Mouse (Mus musculus) spleen, embryonic (tissue): ENCODE measurements around the gene Kcnq1.

ENCODE experiments used
- CTCF ChIA-PET: fragments of 350-600 bp; sonication (Branson Sonifier 250); formaldehyde crosslinking; loops from one replicate; lab custom pipeline; 2022; lab: Charles Lee

Gene Kcnq1

DNA sequence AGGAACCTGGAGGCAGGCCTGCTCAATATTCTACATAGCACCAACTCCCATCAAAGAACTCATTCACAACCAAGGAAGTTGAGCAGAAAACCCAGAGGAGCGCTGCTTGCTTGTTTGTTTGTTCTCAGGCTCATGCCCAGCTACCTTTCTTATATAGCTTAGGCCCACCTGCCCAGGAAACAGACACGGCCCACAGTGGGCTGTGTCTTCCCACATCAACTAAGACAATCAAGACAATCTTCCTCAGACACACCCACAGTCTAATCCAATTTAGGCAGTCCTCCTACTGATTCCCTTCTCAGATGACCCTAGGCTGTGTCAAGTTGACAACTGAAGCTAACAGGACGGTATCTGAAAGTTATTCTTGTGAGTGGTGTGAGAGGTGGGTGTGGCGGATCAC, at the start of gene Kcnq1:
Gene Kcnq1, plus strand, starts transcription at position 301 of the 400 bp plus-strand sequence.
- CTCF ChIA-PET = no interaction called here

- CTCF ChIA-PET = no interaction called here
These were observed 49.1 kb upstream of the Kcnq1 start for GRCm38 (mm10) chr7:143057023-143057422.

- CTCF ChIA-PET = no interaction called here
These were observed 48.4 kb upstream of the Kcnq1 start for GRCm38 (mm10) chr7:143057667-143058220.

GRCm38 (mm10) chr7:143058221-143058697, 47.9 kb upstream of the Kcnq1 start:
- CTCF ChIA-PET = no interaction called here

DNA sequence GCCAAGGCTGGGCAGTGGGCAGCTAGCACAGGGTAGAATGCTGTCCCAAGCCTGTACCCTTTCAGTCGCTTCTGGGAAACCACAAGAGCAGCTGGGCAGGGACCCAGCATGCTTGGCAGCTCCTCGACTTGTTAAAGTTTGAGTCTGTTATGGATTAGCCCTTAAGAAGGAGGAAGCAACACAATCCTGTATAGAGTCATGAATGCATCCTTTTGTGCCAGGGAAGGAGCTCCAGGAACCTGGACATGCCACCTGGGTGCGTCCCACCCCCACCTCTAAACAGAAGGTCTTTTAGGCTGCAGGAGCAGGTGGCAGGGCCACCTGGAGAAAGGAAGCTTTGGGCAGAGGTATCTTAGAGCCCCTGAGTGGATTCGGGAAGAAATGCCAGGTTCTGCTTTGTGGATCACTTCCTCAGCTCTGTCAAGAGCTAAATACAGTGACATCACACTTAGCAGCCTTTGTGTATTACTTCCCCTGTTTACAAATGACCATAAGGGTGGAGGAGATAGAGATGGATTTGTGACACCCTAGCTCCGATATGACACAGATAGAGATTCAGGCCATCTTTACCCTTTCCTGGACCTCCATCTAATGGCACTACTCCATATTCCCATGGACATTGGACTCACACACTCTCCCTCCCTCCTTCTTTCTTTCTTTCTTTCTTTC, 46.8 kb upstream of the Kcnq1 start:
- CTCF ChIA-PET = interaction anchor here (0.9 kb wide), 1 partner anchor 9 kb away, joined by 4 read pairs; no protein-coding TSS in a partner anchor

- CTCF ChIA-PET = interaction anchor here (0.6 kb wide), 1 partner anchor 947 kb away, joined by 4 read pairs; no protein-coding TSS in a partner anchor
These were observed 43.5 kb upstream of the Kcnq1 start for GRCm38 (mm10) chr7:143062704-143063103.

- CTCF ChIA-PET = no interaction called here
These were observed 41.9 kb upstream of the Kcnq1 start for GRCm38 (mm10) chr7:143064226-143064625.

GRCm38 (mm10) chr7:143065692-143066091, 40.5 kb upstream of the Kcnq1 start:
- CTCF ChIA-PET = no interaction called here

DNA sequence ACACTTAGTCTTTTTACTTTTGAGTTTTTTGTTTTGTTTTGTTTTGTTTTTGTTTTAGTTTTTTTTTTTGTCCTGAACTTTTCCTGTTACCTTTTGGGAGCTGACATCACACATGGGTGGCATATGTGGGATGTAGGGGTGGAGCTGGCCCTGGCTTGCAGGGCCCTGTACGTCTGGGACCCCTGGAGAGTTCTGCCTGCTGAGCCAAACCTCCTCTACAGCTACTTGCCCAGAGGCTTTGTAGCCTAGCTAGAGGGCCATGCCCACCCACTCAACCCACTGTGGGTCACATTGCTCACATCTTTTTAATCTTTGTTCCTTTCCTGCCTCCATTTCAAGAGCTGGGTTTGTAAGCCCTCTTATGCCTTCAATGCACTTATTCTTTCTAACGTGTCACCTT, 38.7 kb upstream of the Kcnq1 start:
- CTCF ChIA-PET = interaction anchor here (0.8 kb wide), 1 partner anchor 15 kb away, joined by 3 read pairs; the partner anchor contains the start of gene Cd81

- CTCF ChIA-PET = interaction anchor here (0.8 to 1.2 kb wide), 2 partner anchors 9 to 15 kb away, joined by 3 to 4 read pairs; partner anchors contain the start of gene Cd81
These were observed 38.3 kb upstream of the Kcnq1 start for GRCm38 (mm10) chr7:143067897-143068296.

DNA sequence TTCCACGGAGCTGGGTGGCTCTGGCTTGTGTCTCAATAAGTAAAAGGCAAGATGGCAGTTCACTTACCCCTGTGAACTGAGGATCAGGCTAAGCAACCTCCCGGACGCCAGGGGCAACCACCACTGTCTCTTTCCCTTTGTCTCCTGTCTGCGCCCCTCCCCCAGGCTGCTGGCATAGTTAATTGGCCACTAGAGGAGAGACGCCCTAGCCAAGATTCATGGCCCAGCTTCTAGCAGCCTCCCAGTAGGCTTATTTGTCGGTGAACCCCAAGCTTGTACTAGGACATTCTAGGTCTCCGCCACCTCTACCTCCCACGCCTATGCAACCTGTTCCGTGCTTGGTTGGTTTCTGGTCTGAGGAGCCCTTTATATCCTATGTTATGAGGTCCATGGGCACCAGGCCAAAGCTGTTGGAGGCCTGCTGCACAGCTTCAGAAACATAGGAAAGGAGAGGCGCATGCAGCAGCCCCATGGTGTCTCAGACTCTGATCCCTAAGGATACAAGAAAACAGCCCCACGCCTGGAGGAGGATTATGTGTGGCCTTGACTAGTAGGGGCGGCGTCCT, 37.8 kb upstream of the Kcnq1 start:
- CTCF ChIA-PET = interaction anchor here (1.2 kb wide), 1 partner anchor 9 kb away, joined by 4 read pairs; no protein-coding TSS in a partner anchor

DNA sequence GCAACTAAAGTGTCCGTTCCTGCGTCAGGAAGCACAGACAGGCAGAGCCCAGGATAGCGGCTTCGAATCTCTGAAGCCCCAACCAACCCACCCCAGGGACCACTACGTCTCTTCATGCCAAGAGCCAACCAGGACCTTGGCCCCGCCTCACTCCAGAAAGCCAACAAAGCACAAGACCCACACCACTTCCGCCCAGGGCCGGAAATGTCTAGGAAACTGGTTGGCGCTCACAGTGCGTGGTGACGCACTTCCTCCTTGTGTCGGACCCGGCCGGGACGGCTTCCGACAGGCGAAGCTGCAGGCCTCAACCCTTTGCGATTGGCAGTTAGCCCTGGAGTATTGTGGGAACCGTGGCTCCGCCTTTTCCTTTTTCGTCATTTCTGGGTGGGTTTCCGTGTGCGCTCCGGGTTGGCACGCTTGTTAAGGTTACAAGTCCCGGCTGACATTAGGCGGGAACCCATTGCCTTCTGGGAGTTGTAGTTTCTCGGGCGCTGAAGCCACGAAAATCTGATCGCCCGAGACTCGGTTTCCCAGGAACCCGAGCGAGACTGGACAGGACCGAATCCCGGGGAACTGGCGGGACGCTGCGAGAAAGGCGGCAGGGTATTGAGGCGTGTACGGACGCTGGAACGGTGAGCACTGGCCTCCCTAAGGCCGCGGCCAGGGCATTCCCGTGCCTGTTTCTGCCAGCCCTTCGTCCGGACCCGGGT, 37.1 kb upstream of the Kcnq1 start, which contains the start of gene Tssc4:
Gene Tssc4, plus strand, starts transcription at position 368 of the 710 bp plus-strand sequence.
- CTCF ChIA-PET = interaction anchor here (1.2 kb wide), 1 partner anchor 10 kb away, joined by 4 read pairs; no protein-coding TSS in a partner anchor

DNA sequence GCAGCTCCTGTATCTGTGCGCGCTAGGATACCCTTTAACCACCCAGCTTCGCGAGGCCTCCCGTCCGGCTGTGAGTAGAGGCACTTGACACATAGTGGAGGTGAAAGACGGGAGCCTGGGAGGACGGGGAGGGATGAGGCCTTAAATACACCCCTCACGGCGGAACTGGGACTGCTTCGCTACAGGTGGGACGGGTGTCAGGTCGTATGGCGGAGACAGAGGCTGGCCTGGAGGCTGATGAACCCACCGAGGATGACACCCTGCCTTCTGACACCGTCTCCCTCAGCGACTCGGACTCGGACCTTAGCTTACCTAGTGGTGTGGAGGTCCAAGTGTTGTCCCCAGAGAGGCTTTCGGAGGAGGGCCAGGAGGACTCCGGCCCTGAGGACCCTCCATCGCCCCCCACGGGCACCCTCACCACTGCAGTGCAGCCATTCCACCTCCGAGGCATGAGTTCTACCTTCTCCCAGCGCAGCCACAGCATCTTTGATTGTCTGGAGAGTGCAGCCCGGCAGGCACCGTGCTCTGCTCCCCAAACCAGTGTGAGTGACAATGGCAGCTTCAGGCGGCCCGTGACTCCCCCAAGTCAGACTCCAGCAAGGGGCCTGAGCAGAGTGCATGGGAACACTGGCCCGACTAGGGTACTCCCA, 36.3 kb upstream of the Kcnq1 start:
- CTCF ChIA-PET = no interaction called here

DNA sequence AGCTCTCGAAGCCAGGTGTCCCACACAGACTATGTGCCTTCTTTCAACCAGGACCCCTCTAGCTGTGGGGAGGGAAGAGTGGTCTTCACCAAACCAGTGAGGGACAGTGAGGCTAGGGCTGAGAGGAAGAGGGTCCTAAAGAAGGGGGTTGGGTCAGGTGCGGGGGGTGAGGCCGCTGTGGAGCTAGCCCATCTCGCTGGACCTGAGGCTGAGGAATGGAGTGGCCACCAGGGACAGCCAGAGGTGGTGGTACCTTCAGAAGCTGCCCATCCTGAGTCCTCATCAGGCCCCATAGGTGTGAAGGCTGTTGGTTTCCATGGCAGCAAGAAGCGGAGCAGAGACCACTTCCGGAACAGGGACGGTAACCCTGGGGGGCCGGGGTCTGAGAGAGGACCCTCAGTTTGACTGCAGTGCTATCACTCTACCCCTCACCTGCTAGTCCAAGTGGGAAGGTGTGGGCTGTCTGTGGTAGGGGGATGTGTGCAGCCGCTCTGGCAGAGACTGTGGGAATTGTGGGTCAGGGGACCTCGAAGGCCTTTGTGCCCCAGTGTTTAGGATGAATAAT, 35.6 kb upstream of the Kcnq1 start:
- CTCF ChIA-PET = no interaction called here

DNA sequence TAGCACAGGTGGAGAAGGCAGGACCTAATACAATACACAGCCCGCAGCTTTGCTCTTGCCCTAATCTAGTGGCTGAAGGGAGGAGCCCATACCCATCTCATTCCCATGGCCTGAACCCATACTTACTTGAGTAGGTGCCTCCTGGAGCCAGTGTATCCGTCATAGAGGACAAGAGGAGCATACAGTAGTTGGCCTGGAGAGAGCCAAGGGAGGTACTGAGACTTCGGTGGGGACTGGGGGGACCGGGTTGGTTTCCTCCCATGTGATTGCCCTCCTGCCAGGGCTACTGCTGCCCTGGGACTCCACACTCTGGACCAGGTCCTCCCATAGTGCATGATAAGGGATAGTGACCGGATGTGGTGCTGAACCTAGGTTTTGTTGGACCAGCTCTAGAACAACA, 33.6 kb upstream of the Kcnq1 start:
- CTCF ChIA-PET = interaction anchor here (1.1 to 2.9 kb wide), 2 partner anchors 13 to 65 kb away, joined by 3 to 26 read pairs; no protein-coding TSS in a partner anchor

GRCm38 (mm10) chr7:143073086-143073485, 33.1 kb upstream of the Kcnq1 start:
- CTCF ChIA-PET = interaction anchor here (1.1 to 2.9 kb wide), 2 partner anchors 13 to 66 kb away, joined by 3 to 26 read pairs; no protein-coding TSS in a partner anchor

DNA sequence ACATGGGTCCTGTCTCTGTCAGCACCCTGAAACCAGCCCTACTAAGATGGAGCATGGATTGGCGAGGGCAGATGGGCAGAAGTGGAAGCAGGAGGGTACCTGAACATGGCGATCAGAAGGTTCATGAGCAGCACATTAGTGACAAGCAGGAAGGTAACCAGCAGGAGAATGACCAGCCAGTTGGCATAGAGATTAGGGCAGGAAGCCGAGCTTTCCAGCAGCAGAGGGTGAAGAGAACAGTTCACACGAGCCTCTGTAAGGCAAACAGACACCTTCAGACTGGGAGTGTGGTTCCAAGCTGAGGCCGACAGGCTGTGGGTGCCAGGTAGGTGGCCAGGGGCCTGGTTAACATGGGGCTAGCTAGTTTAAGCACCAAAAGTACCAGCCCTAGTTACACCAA, 30.8 kb upstream of the Kcnq1 start:
- CTCF ChIA-PET = interaction anchor here (2.9 kb wide), 1 partner anchor 68 kb away, joined by 26 read pairs; no protein-coding TSS in a partner anchor

- CTCF ChIA-PET = no interaction called here
These were observed 28.8 kb upstream of the Kcnq1 start for GRCm38 (mm10) chr7:143077351-143077750.

GRCm38 (mm10) chr7:143082024-143082423, 24.1 kb upstream of the Kcnq1 start:
- CTCF ChIA-PET = interaction anchor here (0.7 kb wide), 1 partner anchor 202 kb away, joined by 3 read pairs; no protein-coding TSS in a partner anchor

GRCm38 (mm10) chr7:143083708-143084107, 22.5 kb upstream of the Kcnq1 start:
- CTCF ChIA-PET = interaction anchor here (0.5 kb wide), 1 partner anchor 134 kb away, joined by 3 read pairs; no protein-coding TSS in a partner anchor
